Mouse (Mus musculus): ENCODE measurements around the gene Cxcl15. TPM values are rescaled to one million over a fixed set of nuclear protein-coding genes. Genes with fewer than 3 reads are reported as not detected.
"Not testable (repeated sequence)": the region's sequence is repeated elsewhere in the genome, so short reads cannot be mapped to it uniquely, and the experiment has no call there.

Gene Cxcl15
- polyA plus RNA-seq, 1 experiment: not detected

GRCm38 (mm10) chr5:90777621-90778020, 16.7 kb upstream of the Cxcl15 start:
- TF ChIP-seq POLR2A (IDR thresholded peaks at IDR 0.05; ENCODE audit: control insufficient read depth, low read depth, low read length): no peak
- no peak for TF ChIP-seq CTCF (IDR thresholded peaks at IDR 0.05; ENCODE audit: control insufficient read depth, insufficient read depth, insufficient replicate concordance, low read depth, low read length)
- H3K27ac ChIP-seq (ENCODE audit: control insufficient read depth, insufficient read depth, low read depth, low read length): no peak overlapping the region

GRCm38 (mm10) chr5:90778856-90779255, 15.5 kb upstream of the Cxcl15 start:
- Histone ChIP-seq H3K36me3 (ENCODE audit: control insufficient read depth, insufficient read depth, low read length) (no peaks in the 10 kb centered on the region), H3K4me3 (ENCODE audit: control insufficient read depth, low read depth, low read length) (no peak overlapping the region), H3K4me1 (ENCODE audit: control insufficient read depth, insufficient read depth, low read length) (peaks cover 3% of the 10 kb centered on the region), H3K27me3 (ENCODE audit: control insufficient read depth, insufficient read depth, low read length) (no peaks in the 10 kb centered on the region), H3K27ac (ENCODE audit: control insufficient read depth, insufficient read depth, low read depth, low read length) (no peak overlapping the region)
- no peak for TF ChIP-seq CTCF (IDR thresholded peaks at IDR 0.05; ENCODE audit: control insufficient read depth, insufficient read depth, insufficient replicate concordance, low read depth, low read length)

More at GRCm38 (mm10) chr5:90777621-90778020, 16.7 kb upstream of the Cxcl15 start:
- Histone ChIP-seq H3K4me1 (ENCODE audit: control insufficient read depth, insufficient read depth, low read length) (peaks cover 6% of the 10 kb centered on the region), H3K36me3 (ENCODE audit: control insufficient read depth, insufficient read depth, low read length) (no peaks in the 10 kb centered on the region), H3K27me3 (ENCODE audit: control insufficient read depth, insufficient read depth, low read length) (no peaks in the 10 kb centered on the region), H3K4me3 (ENCODE audit: control insufficient read depth, low read depth, low read length) (no peak overlapping the region)

- no peak overlapping the region for H3K4me3 ChIP-seq (ENCODE audit: control insufficient read depth, low read depth, low read length)
- H3K4me1 ChIP-seq (ENCODE audit: control insufficient read depth, insufficient read depth, low read length): peaks cover 7% of the 10 kb centered on the region
- no peak overlapping the region for H3K27ac ChIP-seq (ENCODE audit: control insufficient read depth, insufficient read depth, low read depth, low read length)
- no peaks in the 10 kb centered on the region for H3K27me3 ChIP-seq (ENCODE audit: control insufficient read depth, insufficient read depth, low read length)
- TF ChIP-seq CTCF (IDR thresholded peaks at IDR 0.05; ENCODE audit: control insufficient read depth, insufficient read depth, insufficient replicate concordance, low read depth, low read length) (no peak), POLR2A (IDR thresholded peaks at IDR 0.05; ENCODE audit: control insufficient read depth, low read depth, low read length) (no peak)
- no peaks in the 10 kb centered on the region for H3K36me3 ChIP-seq (ENCODE audit: control insufficient read depth, insufficient read depth, low read length)
Measured at GRCm38 (mm10) chr5:90783697-90784096, 10.6 kb upstream of the Cxcl15 start.

GRCm38 (mm10) chr5:90785659-90786588, 8.4 kb upstream of the Cxcl15 start, which contains the start of gene Cxcl3:
Gene Cxcl3 (plus strand): TSS chr5:90786103.
- Histone ChIP-seq H3K4me1 (ENCODE audit: control insufficient read depth, insufficient read depth, low read length) (peaks cover 12% of the 10 kb centered on the region), H3K36me3 (ENCODE audit: control insufficient read depth, insufficient read depth, low read length) (no peaks in the 10 kb centered on the region), H3K27ac (ENCODE audit: control insufficient read depth, insufficient read depth, low read depth, low read length) (no peak within 1 kb of the TSS), H3K4me3 (ENCODE audit: control insufficient read depth, low read depth, low read length) (no peak within 1 kb of the TSS), H3K27me3 (ENCODE audit: control insufficient read depth, insufficient read depth, low read length) (no peaks in the 10 kb centered on the region)
- TF ChIP-seq CTCF (IDR thresholded peaks at IDR 0.05; ENCODE audit: control insufficient read depth, insufficient read depth, insufficient replicate concordance, low read depth, low read length): no peak
- TF ChIP-seq POLR2A (IDR thresholded peaks at IDR 0.05; ENCODE audit: control insufficient read depth, low read depth, low read length): no peak

GRCm38 (mm10) chr5:90788114-90788513, 6.2 kb upstream of the Cxcl15 start:
- TF ChIP-seq CTCF (IDR thresholded peaks at IDR 0.05; ENCODE audit: control insufficient read depth, insufficient read depth, insufficient replicate concordance, low read depth, low read length): no peak
- TF ChIP-seq POLR2A (IDR thresholded peaks at IDR 0.05; ENCODE audit: control insufficient read depth, low read depth, low read length): no peak
- Histone ChIP-seq H3K4me1 (ENCODE audit: control insufficient read depth, insufficient read depth, low read length) (peaks cover 12% of the 10 kb centered on the region), H3K27me3 (ENCODE audit: control insufficient read depth, insufficient read depth, low read length) (no peaks in the 10 kb centered on the region), H3K36me3 (ENCODE audit: control insufficient read depth, insufficient read depth, low read length) (no peaks in the 10 kb centered on the region), H3K27ac (ENCODE audit: control insufficient read depth, insufficient read depth, low read depth, low read length) (no peak overlapping the region), H3K4me3 (ENCODE audit: control insufficient read depth, low read depth, low read length) (no peak overlapping the region)

GRCm38 (mm10) chr5:90789306-90790073, 4.8 kb upstream of the Cxcl15 start:
- Histone ChIP-seq H3K27ac (ENCODE audit: control insufficient read depth, insufficient read depth, low read depth, low read length) (no peak overlapping the region), H3K27me3 (ENCODE audit: control insufficient read depth, insufficient read depth, low read length) (no peaks in the 10 kb centered on the region), H3K36me3 (ENCODE audit: control insufficient read depth, insufficient read depth, low read length) (no peaks in the 10 kb centered on the region), H3K4me3 (ENCODE audit: control insufficient read depth, low read depth, low read length) (no peak overlapping the region), H3K4me1 (ENCODE audit: control insufficient read depth, insufficient read depth, low read length) (peaks cover 12% of the 10 kb centered on the region)
- TF ChIP-seq POLR2A (IDR thresholded peaks at IDR 0.05; ENCODE audit: control insufficient read depth, low read depth, low read length): no peak
- TF ChIP-seq CTCF (IDR thresholded peaks at IDR 0.05; ENCODE audit: control insufficient read depth, insufficient read depth, insufficient replicate concordance, low read depth, low read length): no peak

- no peak for TF ChIP-seq CTCF (IDR thresholded peaks at IDR 0.05; ENCODE audit: control insufficient read depth, insufficient read depth, insufficient replicate concordance, low read depth, low read length)
- no peak for TF ChIP-seq POLR2A (IDR thresholded peaks at IDR 0.05; ENCODE audit: control insufficient read depth, low read depth, low read length)
- Histone ChIP-seq H3K36me3 (ENCODE audit: control insufficient read depth, insufficient read depth, low read length) (no peaks in the 10 kb centered on the region), H3K27me3 (ENCODE audit: control insufficient read depth, insufficient read depth, low read length) (no peaks in the 10 kb centered on the region), H3K27ac (ENCODE audit: control insufficient read depth, insufficient read depth, low read depth, low read length) (no peak overlapping the region), H3K4me1 (ENCODE audit: control insufficient read depth, insufficient read depth, low read length) (peaks cover 12% of the 10 kb centered on the region), H3K4me3 (ENCODE audit: control insufficient read depth, low read depth, low read length) (no peak overlapping the region)
Measured at GRCm38 (mm10) chr5:90790074-90790502, 4.2 kb upstream of the Cxcl15 start.

GRCm38 (mm10) chr5:90795392-90795791, 1.1 kb downstream of the Cxcl15 start:
- not testable (repeated sequence) for H3K27me3 ChIP-seq (ENCODE audit: control insufficient read depth, insufficient read depth, low read length); H3K27ac ChIP-seq (ENCODE audit: control insufficient read depth, insufficient read depth, low read depth, low read length); H3K4me1 ChIP-seq (ENCODE audit: control insufficient read depth, insufficient read depth, low read length)

More at GRCm38 (mm10) chr5:90795392-90795791, 1.1 kb downstream of the Cxcl15 start:
- not testable (repeated sequence) for H3K36me3 ChIP-seq (ENCODE audit: control insufficient read depth, insufficient read depth, low read length); H3K4me3 ChIP-seq (ENCODE audit: control insufficient read depth, low read depth, low read length)

Measured in testis, adult 2 months (tissue).